Mouse (Mus musculus): Measurements from ENCODE around the gene Wdfy4. TPM values are rescaled to one million over a fixed set of nuclear protein-coding genes. Genes with fewer than 3 reads are reported as not detected.

The Wdfy4 gene
- polyA plus RNA-seq, 1 experiment from 2014 or later, result 0.22 TPM

DNA sequence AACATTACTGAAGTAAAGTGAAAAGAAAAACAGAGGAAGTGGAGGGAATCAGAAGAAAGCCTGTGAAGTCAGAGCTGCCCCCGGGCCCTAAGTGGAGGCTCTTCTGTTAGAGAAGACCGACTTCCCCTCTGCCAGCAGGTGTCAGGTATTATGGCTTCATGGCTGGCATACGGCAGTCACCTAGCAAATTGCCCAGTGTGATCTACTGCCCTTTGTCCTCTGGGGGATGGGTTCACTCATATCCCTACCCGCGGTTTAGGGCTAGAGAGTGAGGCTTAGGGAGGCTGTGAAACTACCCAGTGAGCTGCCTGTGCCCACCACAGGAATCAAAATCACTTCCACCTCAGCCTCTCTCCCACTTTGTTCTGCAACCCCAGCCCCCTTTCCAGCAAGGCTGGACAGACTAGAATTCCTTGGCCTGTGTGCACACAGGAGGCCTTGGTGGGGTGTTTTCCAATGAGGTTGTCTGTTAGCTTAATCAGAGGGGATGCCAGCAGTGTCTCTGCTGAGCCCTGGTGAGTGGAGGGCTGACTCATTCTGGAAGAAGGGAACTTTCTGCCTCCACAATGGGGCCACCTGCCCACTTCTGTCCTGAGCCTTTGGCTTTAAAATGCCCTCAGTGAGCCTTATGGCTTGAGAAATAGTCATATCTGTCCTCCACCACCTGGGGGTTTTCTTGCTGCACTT lies 27.1 kb upstream of the Wdfy4 start:
- H3K4me3 ChIP-seq, result no peak overlapping the region
- peaks cover 7% of the 10 kb centered on the region for H3K4me1 ChIP-seq (replicated peaks)
- no peak overlapping the region for H3K4me2 ChIP-seq
- WGBS, result 66% methylated on average over 5 of the region's 5 CpGs
- H3K27me3 ChIP-seq (replicated peaks), result peaks cover 40% of the 10 kb centered on the region
- ATAC-seq (ENCODE audit: insufficient number of reproducible peaks, low FRiP score), result no peak
- H3K9me3 ChIP-seq (replicated peaks), result no peaks in the 10 kb centered on the region
- H3K36me3 ChIP-seq, result no peaks in the 10 kb centered on the region
- H3K27ac ChIP-seq (ENCODE audit: poor library complexity, severe bottlenecking), result no peak overlapping the region
- H3K9ac ChIP-seq, result no peak overlapping the region

DNA sequence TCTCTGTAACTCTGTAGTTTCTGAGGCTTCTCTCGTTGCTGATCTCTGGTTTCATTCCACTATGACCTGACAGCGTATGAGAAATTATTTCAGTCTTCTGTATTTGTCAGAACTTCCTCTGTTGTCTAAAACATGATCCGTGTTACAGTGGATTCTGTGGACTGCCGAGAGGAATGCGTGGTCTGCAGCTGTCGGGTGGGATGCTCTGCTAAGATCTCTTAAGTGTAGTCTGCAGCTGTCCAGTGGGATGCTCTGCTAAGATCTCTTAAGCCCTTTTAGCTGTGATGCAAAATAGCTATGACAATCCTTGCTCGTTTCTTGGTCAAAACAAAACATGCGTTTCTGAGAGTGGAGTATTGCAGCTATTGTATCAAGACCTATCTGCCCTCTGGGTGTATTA lies 25.5 kb upstream of the Wdfy4 start:
- WGBS, result 78% methylated on average over 8 of the region's 8 CpGs
- Histone ChIP-seq H3K4me2 (no peak overlapping the region), H3K4me1 (replicated peaks) (peaks cover 7% of the 10 kb centered on the region), H3K9me3 (replicated peaks) (no peaks in the 10 kb centered on the region), H3K36me3 (no peaks in the 10 kb centered on the region), H3K27me3 (replicated peaks) (peaks cover 23% of the 10 kb centered on the region), H3K4me3 (no peak overlapping the region), H3K27ac (ENCODE audit: poor library complexity, severe bottlenecking) (no peak overlapping the region), H3K9ac (no peak overlapping the region)
- no peak for ATAC-seq (ENCODE audit: insufficient number of reproducible peaks, low FRiP score)

DNA sequence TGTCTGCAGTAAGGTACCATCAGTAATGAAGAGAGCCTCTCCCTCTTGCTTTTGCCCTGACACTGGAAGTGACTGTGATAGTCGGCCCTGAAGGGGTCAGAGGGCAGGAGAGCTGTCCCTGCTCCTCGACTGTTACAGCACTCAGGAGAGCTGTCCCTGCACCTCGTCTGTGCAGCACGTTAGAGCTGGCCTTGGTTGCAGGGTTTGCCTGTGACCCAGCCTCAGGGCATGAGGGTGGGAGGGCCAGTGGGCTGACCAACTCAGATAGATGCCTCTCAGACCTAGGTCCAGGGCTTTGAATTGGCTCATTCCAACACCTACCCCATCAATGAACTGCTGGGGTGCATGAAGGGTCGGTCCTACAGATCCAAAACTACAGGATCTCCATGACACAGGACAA lies 23.0 kb upstream of the Wdfy4 start:
- WGBS, result 31% methylated on average over 5 of the region's 5 CpGs
- no peak overlapping the region for H3K4me2 ChIP-seq
- H3K9ac ChIP-seq, result no peak overlapping the region
- H3K4me1 ChIP-seq (replicated peaks), result peaks cover 5% of the 10 kb centered on the region; the same call in 1 of the 2 replicates
- no peaks in the 10 kb centered on the region for H3K9me3 ChIP-seq (replicated peaks)
- H3K36me3 ChIP-seq, result no peaks in the 10 kb centered on the region
- H3K4me3 ChIP-seq, result no peak overlapping the region
- H3K27ac ChIP-seq (ENCODE audit: poor library complexity, severe bottlenecking), result no peak overlapping the region
- no peak for ATAC-seq (ENCODE audit: insufficient number of reproducible peaks, low FRiP score)
- peaks cover 13% of the 10 kb centered on the region; the same call in 1 of the 2 replicates for H3K27me3 ChIP-seq (replicated peaks)

GRCm38 (mm10) chr14:33207011-33207410 lies 21.7 kb upstream of the Wdfy4 start:
- H3K9ac ChIP-seq, result no peak overlapping the region
- H3K36me3 ChIP-seq, result no peaks in the 10 kb centered on the region
- peaks cover 4% of the 10 kb centered on the region; the same call in 1 of the 2 replicates for H3K27me3 ChIP-seq (replicated peaks)
- no peak; the same call in 1 of the 2 replicates for ATAC-seq (ENCODE audit: insufficient number of reproducible peaks, low FRiP score)
- peaks cover 5% of the 10 kb centered on the region; the same call in 1 of the 2 replicates for H3K4me1 ChIP-seq (replicated peaks)
- H3K27ac ChIP-seq (ENCODE audit: poor library complexity, severe bottlenecking), result no peak overlapping the region
- H3K4me3 ChIP-seq, result no peak overlapping the region
- WGBS, result 14% methylated on average over 2 of the region's 2 CpGs
- no peak overlapping the region for H3K4me2 ChIP-seq
- H3K9me3 ChIP-seq (replicated peaks), result no peaks in the 10 kb centered on the region

- Histone ChIP-seq H3K4me1 (replicated peaks) (peaks cover 5% of the 10 kb centered on the region; the same call in 1 of the 2 replicates), H3K4me2 (peak overlapping the region; percentile 66), H3K9ac (no peak overlapping the region), H3K27me3 (replicated peaks) (peaks cover 4% of the 10 kb centered on the region; the same call in 1 of the 2 replicates), H3K36me3 (no peaks in the 10 kb centered on the region), H3K9me3 (replicated peaks) (no peaks in the 10 kb centered on the region), H3K27ac (ENCODE audit: poor library complexity, severe bottlenecking) (no peak overlapping the region), H3K4me3 (peak overlapping the region; percentile 29; the same call in 1 of the 2 replicates)
- 42% methylated on average over 21 of the region's 24 CpGs for WGBS
- ATAC-seq (ENCODE audit: insufficient number of reproducible peaks, low FRiP score), result no peak
Measured at GRCm38 (mm10) chr14:33205280-33205965, 20.1 kb upstream of the Wdfy4 start.

DNA sequence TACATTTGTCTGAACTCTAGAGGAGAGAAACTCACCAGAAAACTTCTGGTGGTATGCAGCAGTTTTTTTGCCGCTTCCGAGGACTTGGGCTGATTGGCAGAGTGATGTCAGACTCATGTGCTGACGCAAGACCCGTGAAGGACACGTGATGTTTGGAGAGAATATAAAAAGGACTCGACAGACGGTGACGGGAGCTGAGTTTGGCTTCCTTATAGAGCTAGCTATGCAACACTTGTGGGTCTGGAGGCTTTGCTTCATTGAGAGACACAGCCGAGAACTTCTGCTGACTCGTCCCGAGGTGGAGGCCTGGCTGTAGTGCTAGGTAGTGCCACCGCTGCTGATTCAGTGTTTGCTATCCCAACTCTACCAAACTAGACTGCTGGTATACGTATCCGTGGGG lies 18.5 kb upstream of the Wdfy4 start:
- ATAC-seq (ENCODE audit: insufficient number of reproducible peaks, low FRiP score), result no peak
- 83% methylated on average over 14 of the region's 14 CpGs for WGBS
- Histone ChIP-seq H3K4me3 (no peak overlapping the region), H3K9me3 (replicated peaks) (no peaks in the 10 kb centered on the region), H3K36me3 (no peaks in the 10 kb centered on the region), H3K27ac (ENCODE audit: poor library complexity, severe bottlenecking) (no peak overlapping the region), H3K4me2 (no peak overlapping the region), H3K4me1 (replicated peaks) (peaks cover 5% of the 10 kb centered on the region; the same call in 1 of the 2 replicates), H3K9ac (no peak overlapping the region), H3K27me3 (replicated peaks) (peaks cover 4% of the 10 kb centered on the region; the same call in 1 of the 2 replicates)

DNA sequence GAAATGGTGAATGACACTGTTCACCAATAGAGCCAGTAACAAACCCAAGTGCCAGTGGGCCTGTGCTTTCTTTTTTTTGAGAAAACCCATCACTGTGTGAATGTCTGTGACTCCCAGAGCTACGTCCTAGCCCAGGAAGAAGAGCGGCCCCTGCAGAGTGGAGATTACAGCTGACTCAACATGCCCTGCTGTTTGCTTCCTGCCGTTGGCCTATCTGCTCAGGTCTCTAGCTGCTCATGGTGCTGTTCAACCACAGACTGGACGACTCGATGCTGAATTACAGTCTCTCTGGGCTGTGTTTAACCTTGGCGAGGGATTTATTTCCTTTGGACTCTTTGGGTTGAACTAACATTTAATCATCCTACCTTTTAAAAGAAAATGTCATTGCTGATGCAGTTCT lies 17.6 kb upstream of the Wdfy4 start:
- Histone ChIP-seq H3K4me3 (no peak overlapping the region), H3K27me3 (replicated peaks) (0 out of 2 replicates have a peak, but pooled peaks cover 2% of the 10 kb centered on the region), H3K4me1 (replicated peaks) (peaks cover 5% of the 10 kb centered on the region; the same call in 1 of the 2 replicates), H3K36me3 (no peaks in the 10 kb centered on the region), H3K9ac (no peak overlapping the region), H3K27ac (ENCODE audit: poor library complexity, severe bottlenecking) (no peak overlapping the region), H3K9me3 (replicated peaks) (no peaks in the 10 kb centered on the region), H3K4me2 (no peak overlapping the region)
- ATAC-seq (ENCODE audit: insufficient number of reproducible peaks, low FRiP score), result no peak
- 60% methylated on average over 6 of the region's 6 CpGs for WGBS

DNA sequence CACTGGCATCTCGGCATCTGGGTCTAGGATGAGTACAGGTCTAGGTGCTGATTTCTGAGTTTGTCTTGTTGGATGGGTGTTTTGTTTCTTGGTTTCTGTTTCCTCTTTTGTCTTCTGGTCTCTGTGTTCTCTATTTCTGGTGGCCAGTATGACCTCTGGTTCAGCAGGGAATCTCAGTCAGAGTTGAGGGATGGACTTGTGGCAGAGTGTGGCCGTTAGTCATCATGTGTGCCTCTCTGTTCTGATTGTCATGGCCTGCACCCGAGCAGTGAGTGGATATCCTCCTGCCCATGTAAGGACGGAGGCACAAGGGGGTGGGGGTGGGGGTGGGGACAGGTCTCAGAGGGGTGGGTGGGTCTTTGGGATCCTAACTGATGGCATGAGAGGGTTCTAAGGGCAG lies 16.9 kb upstream of the Wdfy4 start:
- 74% methylated on average over 4 of the region's 4 CpGs for WGBS
- Histone ChIP-seq H3K4me2 (no peak overlapping the region), H3K9me3 (replicated peaks) (no peaks in the 10 kb centered on the region), H3K27ac (ENCODE audit: poor library complexity, severe bottlenecking) (no peak overlapping the region), H3K9ac (no peak overlapping the region), H3K36me3 (no peaks in the 10 kb centered on the region), H3K27me3 (replicated peaks) (no peaks in the 10 kb centered on the region), H3K4me1 (replicated peaks) (peaks cover 5% of the 10 kb centered on the region; the same call in 1 of the 2 replicates), H3K4me3 (no peak overlapping the region)
- no peak for ATAC-seq (ENCODE audit: insufficient number of reproducible peaks, low FRiP score)

DNA sequence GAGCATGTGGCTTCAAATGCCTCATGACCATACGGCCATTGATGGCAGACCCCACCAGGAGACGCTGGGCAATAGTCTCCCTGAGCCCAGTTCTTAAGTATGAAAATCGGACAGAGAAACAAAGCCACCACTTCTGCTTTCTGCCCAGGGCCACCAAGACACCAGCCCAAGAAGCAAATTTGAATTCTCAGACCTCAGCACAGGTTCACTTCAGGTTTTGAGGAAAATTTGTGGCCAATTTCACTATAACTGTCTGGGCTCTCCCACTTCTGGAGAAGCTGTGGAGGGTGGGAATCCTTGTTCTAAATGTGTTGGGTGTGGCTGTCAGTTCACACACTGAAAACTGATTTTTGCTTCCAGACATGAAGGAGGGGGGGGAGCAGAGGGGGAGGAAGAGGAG lies 8.9 kb upstream of the Wdfy4 start:
- 73% methylated on average over 3 of the region's 3 CpGs for WGBS
- no peak overlapping the region for H3K27ac ChIP-seq (ENCODE audit: poor library complexity, severe bottlenecking)
- ATAC-seq (ENCODE audit: insufficient number of reproducible peaks, low FRiP score), result no peak
- no peaks in the 10 kb centered on the region for H3K27me3 ChIP-seq (replicated peaks)
- no peaks in the 10 kb centered on the region for H3K36me3 ChIP-seq
- H3K4me2 ChIP-seq, result no peak overlapping the region
- H3K9me3 ChIP-seq (replicated peaks), result no peaks in the 10 kb centered on the region
- H3K4me1 ChIP-seq (replicated peaks), result no peaks in the 10 kb centered on the region
- H3K4me3 ChIP-seq, result no peak overlapping the region
- H3K9ac ChIP-seq, result no peak overlapping the region

- Histone ChIP-seq H3K4me2 (no peak overlapping the region), H3K27me3 (replicated peaks) (no peaks in the 10 kb centered on the region), H3K4me1 (replicated peaks) (no peaks in the 10 kb centered on the region)
Measured at GRCm38 (mm10) chr14:33193762-33194161, 8.5 kb upstream of the Wdfy4 start.

GRCm38 (mm10) chr14:33190646-33191045 lies 5.3 kb upstream of the Wdfy4 start:
- Histone ChIP-seq H3K27ac (ENCODE audit: poor library complexity, severe bottlenecking) (no peak overlapping the region), H3K9ac (no peak overlapping the region), H3K4me3 (no peak overlapping the region), H3K4me1 (replicated peaks) (no peaks in the 10 kb centered on the region), H3K27me3 (replicated peaks) (no peaks in the 10 kb centered on the region), H3K4me2 (no peak overlapping the region), H3K36me3 (no peaks in the 10 kb centered on the region), H3K9me3 (replicated peaks) (no peaks in the 10 kb centered on the region)
- 73% methylated on average over 1 of the region's 1 CpGs for WGBS
- no peak for ATAC-seq (ENCODE audit: insufficient number of reproducible peaks, low FRiP score)

More at GRCm38 (mm10) chr14:33193762-33194161, 8.5 kb upstream of the Wdfy4 start:
- no peaks in the 10 kb centered on the region for H3K9me3 ChIP-seq (replicated peaks)
- no peaks in the 10 kb centered on the region for H3K36me3 ChIP-seq
- no peak overlapping the region for H3K9ac ChIP-seq
- no peak overlapping the region for H3K4me3 ChIP-seq
- H3K27ac ChIP-seq (ENCODE audit: poor library complexity, severe bottlenecking), result no peak overlapping the region
- ATAC-seq (ENCODE audit: insufficient number of reproducible peaks, low FRiP score), result no peak
